Mouse (Mus musculus) midbrain, postnatal 0 days (tissue): ENCODE measurements at regions not wholly inside any gene's neighbourhood (a gene's known extent, or its start where the extent isn't known, plus 50 kb on each side); places are given as distances from the start of the nearest gene placed in this dataset.

Experiments used
- ATAC-seq: fragments of 200-750 bp; cut with Nextera tagmentation; 2 replicates; pipeline ENCODE4 v1.8.0; 2017; ENCODE audit warnings: moderate number of reproducible peaks, mild to moderate bottlenecking, moderate TSS enrichment, moderate library complexity; ENCODE audit not compliant: low FRiP score
- DNase-seq: peaks from one replicate; pipeline ENCODE4 v3.0.0-alpha.2; 2015; ENCODE audit warnings: low spot score
- H3K27ac ChIP-seq: fragments of 300-500 bp; sonication (generic); 2 replicates; pipeline ENCODE4 v1.5.1; 2014; ENCODE audit warnings: low read depth, mild to moderate bottlenecking, low read length, mixed read lengths
- H3K27me3 ChIP-seq: fragments of 300-500 bp; sonication (generic); 2 replicates; pipeline ENCODE4 v1.6.1; 2014; ENCODE audit warnings: low read length, control low read depth, mixed read lengths; ENCODE audit not compliant: insufficient read depth
- H3K36me3 ChIP-seq: fragments of 300-500 bp; sonication (generic); 2 replicates; pipeline ENCODE4 v1.6.1; 2014; ENCODE audit warnings: low read length, control low read depth, mixed read lengths; ENCODE audit not compliant: insufficient read depth
- H3K4me1 ChIP-seq: fragments of 300-500 bp; sonication (generic); 2 replicates; pipeline ENCODE4 v1.6.1; 2014; ENCODE audit warnings: mild to moderate bottlenecking, control low read depth, antibody characterized with exemption, low read length, mixed read lengths; ENCODE audit not compliant: insufficient read depth
- H3K4me2 ChIP-seq: fragments of 300-500 bp; sonication (generic); 2 replicates; pipeline ENCODE4 v1.6.1; 2014; ENCODE audit warnings: low read depth, mild to moderate bottlenecking, low read length, mixed read lengths; ENCODE audit not compliant: poor library complexity, severe bottlenecking
- H3K4me3 ChIP-seq: fragments of 300-500 bp; sonication (generic); 2 replicates; pipeline ENCODE4 v1.5.1; 2014; ENCODE audit warnings: low read depth, mild to moderate bottlenecking, low read length, moderate library complexity
- H3K9ac ChIP-seq: fragments of 300-500 bp; sonication (generic); replicated peaks from 2 replicates; pipeline ENCODE4 v1.6.1; 2014; ENCODE audit warnings: mild to moderate bottlenecking, low read length, moderate library complexity, mixed read lengths; ENCODE audit not compliant: poor library complexity, severe bottlenecking
- H3K9me3 ChIP-seq: fragments of 300-500 bp; sonication (generic); 2 replicates; pipeline ENCODE4 v1.6.1; 2016; ENCODE audit warnings: low read length, control low read depth
- CTCF ChIP-seq: IDR thresholded peaks from 2 replicates; pipeline ENCODE4 v1.5.1; 2016; ENCODE audit warnings: antibody characterized with exemption, mild to moderate bottlenecking
- WGBS: fragments of 180-500 bp; shearing (Covaris S2); extraction: QIAGEN DNeasy Blood & Tissue Kit; methylation state at CpG from one replicate; pipeline ENCODE4 v1.1.7; 2014; 5-methylcytosine and 5-hydroxymethylcytosine counted together

- Histone ChIP-seq H3K9me3 (no peaks in the 10 kb centered on the region), H3K4me3 (no peak overlapping the region), H3K36me3 (no peaks in the 10 kb centered on the region), H3K4me1 (no peaks in the 10 kb centered on the region), H3K4me2 (no peak overlapping the region), H3K27ac (no peak overlapping the region), H3K9ac (no peak overlapping the region), H3K27me3 (no peaks in the 10 kb centered on the region)
- ATAC-seq (no peak), DNase-seq (no peak)
- WGBS: 71% methylated on average over 6 of the region's 6 CpGs
- TF ChIP-seq CTCF: no peak
Measured at GRCm38 (mm10) chr19:33069761-33070160, 312.5 kb downstream of the Pten start.

- Histone ChIP-seq H3K27me3 (no peaks in the 10 kb centered on the region), H3K4me1 (no peaks in the 10 kb centered on the region), H3K9ac (no peak overlapping the region), H3K27ac (no peak overlapping the region), H3K4me3 (no peak overlapping the region), H3K36me3 (no peaks in the 10 kb centered on the region), H3K9me3 (no peaks in the 10 kb centered on the region), H3K4me2 (no peak overlapping the region)
- DNase-seq (no peak), ATAC-seq (no peak)
- no peak for TF ChIP-seq CTCF
- 87% methylated on average over 2 of the region's 2 CpGs for WGBS
Measured at GRCm38 (mm10) chr19:33072299-33072698, 315.0 kb downstream of the Pten start.

- Histone ChIP-seq H3K4me2 (no peak overlapping the region), H3K4me1 (no peaks in the 10 kb centered on the region), H3K4me3 (no peak overlapping the region), H3K9me3 (no peaks in the 10 kb centered on the region), H3K9ac (no peak overlapping the region), H3K27me3 (no peaks in the 10 kb centered on the region), H3K36me3 (no peaks in the 10 kb centered on the region), H3K27ac (no peak overlapping the region)
- no peak for TF ChIP-seq CTCF
- no peak for DNase-seq
- ATAC-seq: no peak
- 79% methylated on average over 4 of the region's 4 CpGs for WGBS
Measured at GRCm38 (mm10) chr19:33074907-33075306, 317.2 kb downstream of the Rnls start.

- no peaks in the 10 kb centered on the region for H3K27me3 ChIP-seq
- ATAC-seq (no peak), DNase-seq (no peak)
- no peaks in the 10 kb centered on the region for H3K36me3 ChIP-seq
- TF ChIP-seq CTCF: no peak
- no peak overlapping the region for H3K27ac ChIP-seq
- 94% methylated on average over 4 of the region's 4 CpGs for WGBS
- no peak overlapping the region for H3K4me3 ChIP-seq
- H3K4me1 ChIP-seq: no peaks in the 10 kb centered on the region
- H3K9me3 ChIP-seq: no peaks in the 10 kb centered on the region
- no peak overlapping the region for H3K9ac ChIP-seq
- H3K4me2 ChIP-seq: no peak overlapping the region
Measured at GRCm38 (mm10) chr19:33078681-33079360, 313.3 kb downstream of the Rnls start.

- Histone ChIP-seq H3K36me3 (no peaks in the 10 kb centered on the region), H3K9ac (no peak overlapping the region), H3K9me3 (no peaks in the 10 kb centered on the region), H3K4me1 (no peaks in the 10 kb centered on the region), H3K27ac (no peak overlapping the region), H3K4me2 (no peak overlapping the region), H3K27me3 (no peaks in the 10 kb centered on the region), H3K4me3 (no peak overlapping the region)
- ATAC-seq (no peak), DNase-seq (no peak)
- no peak for TF ChIP-seq CTCF
- 81% methylated on average over 2 of the region's 2 CpGs for WGBS
Measured at GRCm38 (mm10) chr19:33079959-33080358, 312.1 kb downstream of the Rnls start.

GRCm38 (mm10) chr19:33081493-33081892 lies 310.6 kb downstream of the Rnls start:
- no peak for TF ChIP-seq CTCF
- Histone ChIP-seq H3K27me3 (no peaks in the 10 kb centered on the region), H3K9ac (no peak overlapping the region), H3K4me2 (no peak overlapping the region), H3K27ac (no peak overlapping the region), H3K4me3 (no peak overlapping the region), H3K36me3 (no peaks in the 10 kb centered on the region), H3K4me1 (no peaks in the 10 kb centered on the region), H3K9me3 (no peaks in the 10 kb centered on the region)
- no peak for ATAC-seq
- 83% methylated on average over 3 of the region's 3 CpGs for WGBS
- no peak for DNase-seq
